ENCODE assay signal across 27 mouse cellular contexts in genomic region chr11:89265080-89265479, GRCm38 (mm10). TPM values are rescaled to one million over a fixed set of nuclear protein-coding genes. Genes with fewer than 3 reads are reported as not detected.
DNase-seq lines count a peak whose midpoint lies in the region; ATAC-seq lines count a peak whose summit lies in the region.
"Had no signal": no experiment of that assay in that cellular context is flagged by ENCODE, and none has a peak within 500 bp of the region (broad histone marks: within the 10 kb centered on the region; RNA-seq: fewer than 3 reads in every experiment).

No protein-coding gene starts in this region.

- 29% methylated on average over 4 of the region's 4 CpGs for WGBS in kidney, embryonic 15.5 days
- 55% methylated on average over 4 of the region's 4 CpGs for WGBS in midbrain, embryonic 10.5 days
- WGBS in midbrain, embryonic 16.5 days: 64% methylated on average over 4 of the region's 4 CpGs

- H3K36me3 ChIP-seq in kidney, embryonic 15.5 days: no peaks in the 10 kb centered on the region
- no peaks in the 10 kb centered on the region for H3K36me3 ChIP-seq in midbrain, embryonic 10.5 days
- H3K36me3 ChIP-seq in midbrain, embryonic 16.5 days (ENCODE audit: control insufficient read depth, insufficient read depth, low read length): no peaks in the 10 kb centered on the region
- H3K36me3 ChIP-seq: embryonic facial prominence, embryonic 10.5 days; embryonic facial prominence, embryonic 13.5 days; forebrain, embryonic 12.5 days; forebrain, embryonic 15.5 days had no signal

- DNase-seq in heart, adult 11 months: peak; percentile 43
- no peak for DNase-seq in heart, postnatal 36 days
- no peak for DNase-seq in kidney, postnatal 25 days
- peak; percentile 5 to 21 for DNase-seq in kidney, postnatal 4 days
- DNase-seq in kidney, postnatal 14 days: no peak
- DNase-seq in midbrain, embryonic 10.5 days (ENCODE audit: low spot score): peak; percentile 21
- DNase-seq: adrenal gland, adult 8-10 months; adrenal gland, postnatal 25 days; cerebellum, adult 11-12 months; cerebellum, adult 8-10 months; cerebellum, postnatal 10 days; cerebellum, postnatal 36 days; embryo, embryonic 11 days; gastrocnemius, postnatal 25 days; heart, adult 2 months; heart, postnatal 10 days; heart, postnatal 4 days had no signal

- ATAC-seq in kidney, embryonic 15.5 days (replicated peaks; ENCODE audit: low FRiP score): peak; percentile 43; the same call in 1 of the 2 replicates
- no peak for ATAC-seq in midbrain, embryonic 16.5 days
- ATAC-seq: activated CD4-positive, CD25-positive, alpha-beta regulatory T cell, adult 4 months; forebrain, embryonic 15.5 days had no signal

- H3K4me2 ChIP-seq in kidney, embryonic 15.5 days: no peak overlapping the region
- H3K4me2 ChIP-seq in midbrain, embryonic 16.5 days (ENCODE audit: low read length): no peak overlapping the region
- H3K4me2 ChIP-seq: embryonic facial prominence, embryonic 13.5 days; forebrain, embryonic 12.5 days; forebrain, embryonic 15.5 days; heart, embryonic 11.5 days; hindbrain, embryonic 14.5 days had no signal

- H3K27me3 ChIP-seq in kidney, embryonic 15.5 days: no peaks in the 10 kb centered on the region
- H3K27me3 ChIP-seq in midbrain, embryonic 10.5 days (ENCODE audit: low read depth, poor library complexity, severe bottlenecking): 0 out of 2 replicates have a peak, but pooled peaks cover 5% of the 10 kb centered on the region
- H3K27me3 ChIP-seq in midbrain, embryonic 16.5 days (ENCODE audit: control insufficient read depth, insufficient read depth, low read depth, low read length): no peaks in the 10 kb centered on the region
- H3K27me3 ChIP-seq: embryonic facial prominence, embryonic 13.5 days; forebrain, embryonic 12.5 days; forebrain, embryonic 15.5 days had no signal

- peaks cover 18% of the 10 kb centered on the region for H3K4me1 ChIP-seq in kidney, embryonic 15.5 days
- peaks cover 20% of the 10 kb centered on the region for H3K4me1 ChIP-seq in midbrain, embryonic 10.5 days
- H3K4me1 ChIP-seq in midbrain, embryonic 16.5 days (ENCODE audit: control insufficient read depth, insufficient read depth, low read length): no peaks in the 10 kb centered on the region

- H3K9ac ChIP-seq in kidney, embryonic 15.5 days: no peak overlapping the region
- no peak overlapping the region for H3K9ac ChIP-seq in midbrain, embryonic 16.5 days (ENCODE audit: low read depth, low read length)
- H3K9ac ChIP-seq: embryonic facial prominence, embryonic 13.5 days; forebrain, embryonic 12.5 days; forebrain, embryonic 15.5 days; hindbrain, embryonic 14.5 days had no signal

- intact Hi-C loops in heart, postnatal 36 days (cut with DNase I): no loop called here

- H3K9me3 ChIP-seq in kidney, embryonic 15.5 days (replicated peaks): no peaks in the 10 kb centered on the region
- no peaks in the 10 kb centered on the region for H3K9me3 ChIP-seq in midbrain, embryonic 10.5 days (replicated peaks)
- no peaks in the 10 kb centered on the region for H3K9me3 ChIP-seq in midbrain, embryonic 16.5 days (replicated peaks; ENCODE audit: control insufficient read depth, low read length, poor library complexity, severe bottlenecking)
- H3K9me3 ChIP-seq: embryonic facial prominence, embryonic 10.5 days; embryonic facial prominence, embryonic 13.5 days; forebrain, embryonic 12.5 days; forebrain, embryonic 15.5 days had no signal

- H3K27ac ChIP-seq in kidney, embryonic 15.5 days: no peak overlapping the region
- no peak overlapping the region for H3K27ac ChIP-seq in midbrain, embryonic 10.5 days (replicated peaks)
- H3K27ac ChIP-seq in midbrain, embryonic 16.5 days (ENCODE audit: low read length): no peak overlapping the region
- H3K27ac ChIP-seq: embryonic facial prominence, embryonic 10.5 days; embryonic facial prominence, embryonic 13.5 days; forebrain, embryonic 12.5 days; forebrain, embryonic 15.5 days; heart, adult 2 months; hindbrain, embryonic 14.5 days had no signal

- H3K4me3 ChIP-seq in kidney, embryonic 15.5 days (replicated peaks): no peak overlapping the region
- H3K4me3 ChIP-seq in midbrain, embryonic 10.5 days: no peak overlapping the region
- no peak overlapping the region for H3K4me3 ChIP-seq in midbrain, embryonic 16.5 days (ENCODE audit: low read depth, low read length)
- H3K4me3 ChIP-seq: embryonic facial prominence, embryonic 10.5 days; embryonic facial prominence, embryonic 13.5 days; erythroblast, embryonic 14.5 days; forebrain, embryonic 12.5 days; forebrain, embryonic 15.5 days; heart, adult 2 months had no signal

RNA-seq across cellular contexts. Expression of gene Nog, which starts 37.1 kb away (rescaled TPM):
- under 1 TPM; 0.22 to 0.60 TPM for total RNA-seq in heart, postnatal 36 days (2021)
- polyA plus RNA-seq in kidney, embryonic 15.5 days (2015; fragmentation: Nextera tagmentation; extraction: Ambion mirVana): 0.82 and 1.2 TPM in 2 replicates
- 2.1 and 3.3 TPM in 2 replicates for polyA plus RNA-seq in midbrain, embryonic 10.5 days (2016; fragmentation: Nextera tagmentation; extraction: Ambion mirVana)
- 3.0 and 4.1 TPM in 2 replicates for polyA plus RNA-seq in midbrain, embryonic 16.5 days (2015; fragmentation: Nextera tagmentation; extraction: Ambion mirVana)
- total RNA-seq: adrenal gland, postnatal 25 days had no signal
- polyA plus RNA-seq: activated CD4-positive, CD25-positive, alpha-beta regulatory T cell, adult 4 months; erythroblast, embryonic 14.5 days had no signal

Comparison
In these comparisons a context has a peak if more than half of its experiments do, and no peak if none do; other contexts are left out.
1. DNase-seq: peak in heart, adult 11 months (single experiment), kidney, postnatal 4 days (2 of 2) and midbrain, embryonic 10.5 days (single experiment); none in heart, postnatal 36 days (0 of 2), kidney, postnatal 25 days (0 of 2) and kidney, postnatal 14 days (single experiment).